In the genomic region with DNA sequence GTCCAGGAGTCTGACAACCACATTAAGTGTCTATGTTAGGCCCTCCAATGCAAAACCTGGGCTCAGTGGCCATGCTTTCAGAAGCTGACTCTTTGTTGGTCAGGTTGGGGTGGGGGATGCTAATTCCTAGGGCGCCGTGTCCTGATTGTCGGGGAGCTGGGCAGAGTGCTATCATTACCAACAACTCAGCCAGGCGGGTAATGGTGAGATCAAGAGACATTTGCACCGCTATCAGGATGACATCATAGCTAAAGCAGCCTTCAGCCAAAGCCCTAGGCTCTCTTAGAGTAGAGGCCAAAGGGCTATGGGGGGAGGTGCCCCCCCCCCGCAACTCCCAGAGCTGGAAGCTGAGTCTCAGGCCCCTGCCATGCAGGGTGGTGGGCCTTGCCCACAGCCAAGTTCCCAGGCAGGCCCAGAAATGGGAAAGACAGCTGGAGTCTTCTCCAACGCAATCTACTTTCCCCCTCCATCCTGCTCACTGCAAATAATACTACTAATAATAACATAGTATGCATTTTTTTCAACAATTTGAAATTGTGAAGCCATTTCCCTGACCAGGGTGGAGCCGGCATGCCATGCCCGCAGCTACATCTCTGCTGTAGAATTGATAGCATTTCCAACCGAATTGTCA, we compare ENCODE assay signal across 10 mouse cellular contexts. TPM values are rescaled to one million over a fixed set of nuclear protein-coding genes. Genes with fewer than 3 reads are reported as not detected.
DNase-seq lines count a peak whose midpoint lies in the region; ATAC-seq lines count a peak whose summit lies in the region.
"Had no signal": no experiment of that assay in that cellular context is flagged by ENCODE, and none has a peak within 500 bp of the region (broad histone marks: within the 10 kb centered on the region; RNA-seq: fewer than 3 reads in every experiment).

No protein-coding gene starts in this region.

- H3K4me1 ChIP-seq in hindbrain, embryonic 10.5 days (replicated peaks), result peaks cover 39% of the 10 kb centered on the region
- H3K4me1 ChIP-seq in midbrain, embryonic 13.5 days (replicated peaks), result peaks cover 52% of the 10 kb centered on the region

- intact Hi-C loops in heart, postnatal 25 days (cut with DNase I), result loop anchor here (2.0 kb wide), 1 partner anchor 146 kb away; no protein-coding TSS in a partner anchor

- peak overlapping the region; percentile 97 for H3K27ac ChIP-seq in hindbrain, embryonic 10.5 days
- peak overlapping the region; percentile 94 for H3K27ac ChIP-seq in midbrain, embryonic 13.5 days
- H3K27ac ChIP-seq: macrophage had no signal

- no peak for ATAC-seq in midbrain, embryonic 13.5 days

- H3K9me3 ChIP-seq in hindbrain, embryonic 10.5 days, result no peaks in the 10 kb centered on the region
- H3K9me3 ChIP-seq in midbrain, embryonic 13.5 days, result no peaks in the 10 kb centered on the region

- H3K27me3 ChIP-seq in hindbrain, embryonic 10.5 days (ENCODE audit: insufficient read depth, poor library complexity, severe bottlenecking), result peaks cover 33% of the 10 kb centered on the region
- no peaks in the 10 kb centered on the region for H3K27me3 ChIP-seq in midbrain, embryonic 13.5 days

- H3K4me2 ChIP-seq in midbrain, embryonic 13.5 days (replicated peaks), result peak overlapping the region; percentile 97

- peak overlapping the region; percentile 80 for H3K4me3 ChIP-seq in hindbrain, embryonic 10.5 days
- peak overlapping the region; percentile 67 for H3K4me3 ChIP-seq in midbrain, embryonic 13.5 days (replicated peaks)

- H3K36me3 ChIP-seq in hindbrain, embryonic 10.5 days, result no peaks in the 10 kb centered on the region
- no peaks in the 10 kb centered on the region for H3K36me3 ChIP-seq in midbrain, embryonic 13.5 days

- H3K9ac ChIP-seq in midbrain, embryonic 13.5 days (replicated peaks), result peak overlapping the region; percentile 80

- DNase-seq in heart, adult 11 months, result peak; percentile 50
- no peak for DNase-seq in heart, postnatal 25 days (ENCODE audit: low spot score)
- peak; percentile 64 for DNase-seq in Muller cell, postnatal 12 days (ENCODE audit: inconsistent ontology term)
- peak; percentile 15 for DNase-seq in hindbrain, embryonic 10.5 days (ENCODE audit: low spot score)
- no peak for DNase-seq in ovary, postnatal 10 days (ENCODE audit: low spot score)
- DNase-seq in frontal cortex, postnatal 14 days (ENCODE audit: low spot score in 2 of 2), result no peak
- DNase-seq in cerebellum, adult 8-10 months, result no peak
- DNase-seq: kidney, adult 11 months had no signal

- 4% methylated on average over 10 of the region's 10 CpGs for WGBS in hindbrain, embryonic 10.5 days
- WGBS in midbrain, embryonic 13.5 days, result 6% methylated on average over 10 of the region's 10 CpGs

RNA-seq across cellular contexts. Expression of a gene that starts 5.0 kb away (rescaled TPM):
- 10 to 100 TPM in 1 of 2 experiments, 1 to 10 TPM in 1; 7.4 to 10.1 TPM for total RNA-seq in heart, postnatal 25 days (2021)
- 32.2 and 40.7 TPM in 2 replicates for polyA plus RNA-seq in hindbrain, embryonic 10.5 days (2016; fragmentation: Nextera tagmentation; extraction: Ambion mirVana)
- polyA plus RNA-seq in midbrain, embryonic 13.5 days (2015; fragmentation: Nextera tagmentation; extraction: Ambion mirVana), result 41.5 and 43.4 TPM in 2 replicates
- polyA plus RNA-seq: macrophage had no signal

Comparison
In these comparisons a context has a peak if more than half of its experiments do, and no peak if none do; other contexts are left out.
1. DNase-seq: peak in heart, adult 11 months (single experiment), Muller cell, postnatal 12 days (single experiment) and hindbrain, embryonic 10.5 days (single experiment); none in heart, postnatal 25 days (single experiment), ovary, postnatal 10 days (single experiment), frontal cortex, postnatal 14 days (0 of 2) and cerebellum, adult 8-10 months (single experiment).